16 mouse cellular contexts compared by ENCODE assay signal in genomic region chr11:100819626-100820025, GRCm38 (mm10). TPM values are rescaled to one million over a fixed set of nuclear protein-coding genes. Genes with fewer than 3 reads are reported as not detected.
DNase-seq lines count a peak whose midpoint lies in the region; ATAC-seq and TF ChIP-seq lines count a peak whose summit lies in the region.
"Had no signal": no experiment of that assay in that cellular context is flagged by ENCODE, and none has a peak within 500 bp of the region (broad histone marks: within the 10 kb centered on the region; RNA-seq: fewer than 3 reads in every experiment).

No protein-coding gene starts in this region.

- TF ChIP-seq POLR2A in limb, embryonic 14.5 days (IDR thresholded peaks at IDR 0.05; ENCODE audit: borderline replicate concordance, extremely low read depth, insufficient read depth, insufficient read length): no peak

- peak; percentile 48 for DNase-seq in limb, embryonic 11.5 days (ENCODE audit: low spot score)
- no peak for DNase-seq in limb, embryonic 10.5 days (ENCODE audit: low spot score)
- no peak for DNase-seq in limb, embryonic 14.5 days (ENCODE audit: low spot score)
- no peak for DNase-seq in liver, postnatal 0 days
- DNase-seq in thymus, postnatal 36 days: peak; percentile 66 to 79
- DNase-seq in ovary, postnatal 14 days (ENCODE audit: low spot score): no peak
- no peak for DNase-seq in layer of hippocampus, adult 11-12 months (ENCODE audit: low spot score)
- no peak for DNase-seq in kidney, postnatal 10 days
- DNase-seq: gastrocnemius, postnatal 25 days; kidney, adult 8-10 months; right cerebral cortex, adult 18-20 months had no signal

- H3K27ac ChIP-seq in limb, embryonic 11.5 days (replicated peaks; ENCODE audit: low read depth, low read length): no peak overlapping the region
- H3K27ac ChIP-seq in limb, embryonic 10.5 days: no peak overlapping the region; the same call in 1 of the 2 replicates
- H3K27ac ChIP-seq in limb, embryonic 14.5 days (replicated peaks; ENCODE audit: low read depth, low read length): no peak overlapping the region
- 0 out of 2 replicates have a peak overlapping the region, but pooled peaks have one; percentile 84 for H3K27ac ChIP-seq in liver, postnatal 0 days (ENCODE audit: low read depth)
- H3K27ac ChIP-seq: heart, embryonic 15.5 days; midbrain, embryonic 10.5 days had no signal

- H3K36me3 ChIP-seq in limb, embryonic 11.5 days (ENCODE audit: control insufficient read depth, insufficient read depth, low read length): no peaks in the 10 kb centered on the region
- H3K36me3 ChIP-seq in limb, embryonic 10.5 days: no peaks in the 10 kb centered on the region
- no peaks in the 10 kb centered on the region for H3K36me3 ChIP-seq in limb, embryonic 14.5 days (ENCODE audit: control insufficient read depth, insufficient read depth, low read length)
- no peaks in the 10 kb centered on the region for H3K36me3 ChIP-seq in liver, postnatal 0 days (replicated peaks; ENCODE audit: insufficient read depth, low read length)
- H3K36me3 ChIP-seq: heart, embryonic 15.5 days; midbrain, embryonic 10.5 days had no signal

- no peaks in the 10 kb centered on the region for H3K9me3 ChIP-seq in limb, embryonic 11.5 days (ENCODE audit: control insufficient read depth, low read length)
- no peaks in the 10 kb centered on the region for H3K9me3 ChIP-seq in limb, embryonic 10.5 days (replicated peaks)
- no peaks in the 10 kb centered on the region for H3K9me3 ChIP-seq in limb, embryonic 14.5 days (ENCODE audit: control insufficient read depth, low read length)
- no peaks in the 10 kb centered on the region for H3K9me3 ChIP-seq in liver, postnatal 0 days (ENCODE audit: low read length)
- H3K9me3 ChIP-seq: heart, embryonic 15.5 days; midbrain, embryonic 10.5 days had no signal

- H3K27me3 ChIP-seq in limb, embryonic 11.5 days (ENCODE audit: control insufficient read depth, insufficient read depth, low read length): no peaks in the 10 kb centered on the region
- H3K27me3 ChIP-seq in limb, embryonic 10.5 days (ENCODE audit: low read depth, poor library complexity, severe bottlenecking): no peaks in the 10 kb centered on the region
- no peaks in the 10 kb centered on the region for H3K27me3 ChIP-seq in limb, embryonic 14.5 days (ENCODE audit: control insufficient read depth, insufficient read depth, low read length)
- H3K27me3 ChIP-seq in liver, postnatal 0 days (ENCODE audit: insufficient read depth, low read length): no peaks in the 10 kb centered on the region
- H3K27me3 ChIP-seq: heart, embryonic 15.5 days had no signal

- 55% methylated on average over 16 of the region's 16 CpGs for WGBS in limb, embryonic 11.5 days
- WGBS in limb, embryonic 10.5 days: 71% methylated on average over 16 of the region's 16 CpGs
- WGBS in limb, embryonic 14.5 days: 49% methylated on average over 16 of the region's 16 CpGs
- 49% methylated on average over 16 of the region's 16 CpGs for WGBS in liver, postnatal 0 days (ENCODE audit: insufficient replicate concordance)

- no peak for TF ChIP-seq CTCF in liver, postnatal 0 days (IDR thresholded peaks at IDR 0.05; ENCODE audit: low read depth)

- H3K4me1 ChIP-seq in limb, embryonic 11.5 days (ENCODE audit: control insufficient read depth, insufficient read depth, low read length): peaks cover 15% of the 10 kb centered on the region
- H3K4me1 ChIP-seq in limb, embryonic 10.5 days: peaks cover 55% of the 10 kb centered on the region
- H3K4me1 ChIP-seq in limb, embryonic 14.5 days (ENCODE audit: control insufficient read depth, insufficient read depth, low read length): peaks cover 7% of the 10 kb centered on the region
- H3K4me1 ChIP-seq in liver, postnatal 0 days (ENCODE audit: insufficient read depth): peaks cover 74% of the 10 kb centered on the region
- H3K4me1 ChIP-seq: midbrain, embryonic 10.5 days had no signal

- no peak for ATAC-seq in limb, embryonic 11.5 days (ENCODE audit: insufficient number of reproducible peaks, low FRiP score, low TSS enrichment, low read depth)
- no peak for ATAC-seq in limb, embryonic 14.5 days (ENCODE audit: low FRiP score, low read depth)
- no peak for ATAC-seq in liver, postnatal 0 days
- ATAC-seq: forebrain, embryonic 16.5 days; hindbrain, embryonic 16.5 days; lung, postnatal 0 days had no signal

- H3K9ac ChIP-seq in limb, embryonic 11.5 days (ENCODE audit: low read length): no peak overlapping the region
- H3K9ac ChIP-seq in limb, embryonic 14.5 days (ENCODE audit: low read depth, low read length, severe bottlenecking): no peak overlapping the region
- no peak overlapping the region for H3K9ac ChIP-seq in liver, postnatal 0 days (replicated peaks)
- H3K9ac ChIP-seq: heart, embryonic 15.5 days had no signal

- peak; percentile 41; the same call in 1 of the 2 replicates for TF ChIP-seq EP300 in liver, postnatal 0 days (IDR thresholded peaks at IDR 0.05; ENCODE audit: low read depth)

- H3K4me3 ChIP-seq in limb, embryonic 11.5 days (ENCODE audit: low read depth, low read length): no peak overlapping the region
- no peak overlapping the region for H3K4me3 ChIP-seq in limb, embryonic 10.5 days
- H3K4me3 ChIP-seq in limb, embryonic 14.5 days (replicated peaks; ENCODE audit: low read length): no peak overlapping the region
- H3K4me3 ChIP-seq in liver, postnatal 0 days (ENCODE audit: low read depth, low read length): no peak overlapping the region
- H3K4me3 ChIP-seq: heart, embryonic 15.5 days; midbrain, embryonic 10.5 days had no signal

- H3K4me2 ChIP-seq in limb, embryonic 11.5 days (ENCODE audit: low read depth, severe bottlenecking): no peak overlapping the region
- 0 out of 2 replicates have a peak overlapping the region, but pooled peaks have one; percentile 5 for H3K4me2 ChIP-seq in limb, embryonic 14.5 days (replicated peaks; ENCODE audit: low read depth, low read length, severe bottlenecking)
- H3K4me2 ChIP-seq in liver, postnatal 0 days (ENCODE audit: low read depth, low read length): peak overlapping the region; percentile 9; the same call in 1 of the 2 replicates
- H3K4me2 ChIP-seq: heart, embryonic 15.5 days had no signal

RNA-seq across cellular contexts. Expression of gene Stat5b, which starts 30.9 kb away (rescaled TPM):
- polyA plus RNA-seq in limb, embryonic 11.5 days (2014; fragmentation: Nextera tagmentation; extraction: Ambion mirVana): 16.9 and 19.7 TPM in 2 replicates
- polyA plus RNA-seq in limb, embryonic 10.5 days (2016; fragmentation: Nextera tagmentation; extraction: Ambion mirVana): 15.4 and 15.6 TPM in 2 replicates
- 24.4 and 27.0 TPM in 2 replicates for polyA plus RNA-seq in limb, embryonic 14.5 days (2012; rRNA removed)
- 21.9 and 22.1 TPM in 2 replicates for polyA plus RNA-seq in limb, embryonic 14.5 days (2014; fragmentation: Nextera tagmentation; extraction: Ambion mirVana)
- 15.4 and 16.4 TPM in 2 replicates for polyA plus RNA-seq in liver, postnatal 0 days (2015; fragmentation: Nextera tagmentation; extraction: Ambion mirVana)

RNA-seq across cellular contexts. Expression of gene Stat5a, which starts 39.5 kb away (rescaled TPM):
- 1.9 and 2.0 TPM in 2 replicates for polyA plus RNA-seq in limb, embryonic 11.5 days (2014; fragmentation: Nextera tagmentation; extraction: Ambion mirVana)
- 2.1 and 2.7 TPM in 2 replicates for polyA plus RNA-seq in limb, embryonic 10.5 days (2016; fragmentation: Nextera tagmentation; extraction: Ambion mirVana)
- 8.0 and 11.3 TPM in 2 replicates for polyA plus RNA-seq in limb, embryonic 14.5 days (2012; rRNA removed)
- 5.3 and 7.8 TPM in 2 replicates for polyA plus RNA-seq in limb, embryonic 14.5 days (2014; fragmentation: Nextera tagmentation; extraction: Ambion mirVana)
- 4.7 and 6.0 TPM in 2 replicates for polyA plus RNA-seq in liver, postnatal 0 days (2015; fragmentation: Nextera tagmentation; extraction: Ambion mirVana)

RNA-seq across cellular contexts. Expression of gene Ghdc, which starts 48.9 kb away (rescaled TPM):
- polyA plus RNA-seq in limb, embryonic 11.5 days (2014; fragmentation: Nextera tagmentation; extraction: Ambion mirVana): 2.6 and 2.8 TPM in 2 replicates
- polyA plus RNA-seq in limb, embryonic 10.5 days (2016; fragmentation: Nextera tagmentation; extraction: Ambion mirVana): 3.5 and 4.3 TPM in 2 replicates
- 12.1 and 14.0 TPM in 2 replicates for polyA plus RNA-seq in limb, embryonic 14.5 days (2012; rRNA removed)
- polyA plus RNA-seq in limb, embryonic 14.5 days (2014; fragmentation: Nextera tagmentation; extraction: Ambion mirVana): 3.7 and 5.7 TPM in 2 replicates
- 1.6 and 1.9 TPM in 2 replicates for polyA plus RNA-seq in liver, postnatal 0 days (2015; fragmentation: Nextera tagmentation; extraction: Ambion mirVana)

RNA-seq across cellular contexts. Expression of gene Hcrt, which starts 56.9 kb away (rescaled TPM):
- not detected in 2 replicates for polyA plus RNA-seq in limb, embryonic 11.5 days (2014; fragmentation: Nextera tagmentation; extraction: Ambion mirVana)
- not detected in 2 replicates for polyA plus RNA-seq in limb, embryonic 10.5 days (2016; fragmentation: Nextera tagmentation; extraction: Ambion mirVana)
- polyA plus RNA-seq in limb, embryonic 14.5 days (2012; rRNA removed): not detected in 2 replicates
- not detected in 2 replicates for polyA plus RNA-seq in limb, embryonic 14.5 days (2014; fragmentation: Nextera tagmentation; extraction: Ambion mirVana)
- polyA plus RNA-seq in liver, postnatal 0 days (2015; fragmentation: Nextera tagmentation; extraction: Ambion mirVana): not detected in 2 replicates
- polyA plus RNA-seq: heart, embryonic 15.5 days; lung, postnatal 0 days had no signal

RNA-seq across cellular contexts. Expression of gene Kcnh4, which starts 59.9 kb away (rescaled TPM):
- polyA plus RNA-seq in limb, embryonic 11.5 days (2014; fragmentation: Nextera tagmentation; extraction: Ambion mirVana): not detected in 2 replicates
- polyA plus RNA-seq in limb, embryonic 10.5 days (2016; fragmentation: Nextera tagmentation; extraction: Ambion mirVana): not detected in 2 replicates
- 0.09 TPM in 2 replicates for polyA plus RNA-seq in limb, embryonic 14.5 days (2012; rRNA removed)
- not detected in 2 replicates for polyA plus RNA-seq in limb, embryonic 14.5 days (2014; fragmentation: Nextera tagmentation; extraction: Ambion mirVana)
- polyA plus RNA-seq in liver, postnatal 0 days (2015; fragmentation: Nextera tagmentation; extraction: Ambion mirVana): not detected in 2 replicates
- polyA plus RNA-seq: heart, embryonic 15.5 days; lung, postnatal 0 days had no signal

Comparison
In these comparisons a context has a peak if more than half of its experiments do, and no peak if none do; other contexts are left out.
1. DNase-seq: peak in limb, embryonic 11.5 days (single experiment) and thymus, postnatal 36 days (2 of 2); none in limb, embryonic 10.5 days (single experiment), limb, embryonic 14.5 days (single experiment), liver, postnatal 0 days (single experiment), ovary, postnatal 14 days (single experiment), layer of hippocampus, adult 11-12 months (single experiment) and kidney, postnatal 10 days (single experiment).